In the genomic region with DNA sequence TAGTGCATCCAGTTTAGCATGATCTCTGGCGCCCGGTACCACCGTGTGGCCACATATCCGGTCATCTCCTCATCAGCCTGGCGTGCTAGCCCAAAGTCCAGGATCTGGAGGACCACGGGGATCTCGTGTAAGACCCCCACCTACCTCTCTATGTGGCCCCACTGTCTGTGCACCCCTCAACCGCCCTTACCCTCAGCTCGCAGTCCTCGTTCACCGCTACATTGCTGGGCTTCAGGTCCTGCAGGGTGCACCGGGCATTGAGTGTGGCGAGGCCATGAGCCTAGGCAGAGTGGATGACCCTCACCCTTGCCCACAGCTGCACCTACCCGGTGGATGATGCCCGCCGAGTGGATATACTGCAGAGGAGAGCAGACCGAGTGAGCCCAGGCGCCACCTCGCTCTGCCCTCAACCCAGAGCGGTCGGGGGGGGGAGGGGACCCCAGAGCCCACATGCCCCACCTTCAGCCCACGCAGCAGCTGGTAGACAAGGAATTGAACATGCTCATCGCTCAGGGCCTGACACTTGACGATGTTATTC, we compare ENCODE assay signal across 9 mouse cellular contexts. TPM values are rescaled to one million over a fixed set of nuclear protein-coding genes. Genes with fewer than 3 reads are reported as not detected.
DNase-seq lines count a peak whose midpoint lies in the region; ATAC-seq and TF ChIP-seq lines count a peak whose summit lies in the region.
"Had no signal": no experiment of that assay in that cellular context is flagged by ENCODE, and none has a peak within 500 bp of the region (broad histone marks: within the 10 kb centered on the region; RNA-seq: fewer than 3 reads in every experiment).

No protein-coding gene starts in this region.

- intact Hi-C loops in heart, postnatal 25 days (cut with DNase I): no loop called here

- WGBS in heart, embryonic 13.5 days: 57% methylated on average over 24 of the region's 24 CpGs
- WGBS in forebrain, embryonic 16.5 days: 80% methylated on average over 24 of the region's 24 CpGs
- WGBS in midbrain, embryonic 11.5 days: 81% methylated on average over 24 of the region's 24 CpGs

- no peak for ATAC-seq in heart, embryonic 13.5 days (ENCODE audit: extremely low read depth, insufficient number of reproducible peaks, low FRiP score, low TSS enrichment)
- no peak for ATAC-seq in forebrain, embryonic 16.5 days
- no peak for ATAC-seq in midbrain, embryonic 11.5 days (ENCODE audit: low FRiP score)
- ATAC-seq in monocyte, adult 5-6 weeks (replicated peaks; ENCODE audit: insufficient number of reproducible peaks, low FRiP score, low TSS enrichment, poor library complexity, severe bottlenecking): no peak

- peaks cover 98% of the 10 kb centered on the region for H3K27me3 ChIP-seq in heart, embryonic 13.5 days (replicated peaks)
- H3K27me3 ChIP-seq in forebrain, embryonic 16.5 days (replicated peaks; ENCODE audit: control insufficient read depth, insufficient read depth, low read length): no peaks in the 10 kb centered on the region; the same call in 1 of the 2 replicates
- peaks cover 8% of the 10 kb centered on the region; the same call in 1 of the 2 replicates for H3K27me3 ChIP-seq in midbrain, embryonic 11.5 days (ENCODE audit: control insufficient read depth, insufficient read depth, low read length)

- H3K4me2 ChIP-seq in heart, embryonic 13.5 days: peak overlapping the region; percentile 67
- peak overlapping the region; percentile 85 for H3K4me2 ChIP-seq in forebrain, embryonic 16.5 days (ENCODE audit: low read length)
- peak overlapping the region; percentile 81; the same call in 1 of the 2 replicates for H3K4me2 ChIP-seq in midbrain, embryonic 11.5 days

- no peaks in the 10 kb centered on the region for H3K36me3 ChIP-seq in heart, embryonic 13.5 days
- peaks cover 4% of the 10 kb centered on the region; the same call in 1 of the 2 replicates for H3K36me3 ChIP-seq in ES-E14 (ENCODE audit: control insufficient read depth, insufficient read depth, low read length, poor library complexity, severe bottlenecking)
- H3K36me3 ChIP-seq in forebrain, embryonic 16.5 days (ENCODE audit: control insufficient read depth, insufficient read depth): peaks cover 3% of the 10 kb centered on the region; the same call in 1 of the 2 replicates
- H3K36me3 ChIP-seq in midbrain, embryonic 11.5 days (ENCODE audit: control insufficient read depth, insufficient read depth, low read length): peaks cover 10% of the 10 kb centered on the region

- peak overlapping the region; percentile 39; the same call in 1 of the 2 replicates for H3K4me3 ChIP-seq in heart, embryonic 13.5 days
- peak overlapping the region; percentile 45 to 65; a peak in 2 of 4 replicates for H3K4me3 ChIP-seq in ES-E14 (ENCODE audit: insufficient read depth in 1 of 2, low read depth in 1 of 2, low read length in 2 of 2, poor library complexity in 1 of 2, severe bottlenecking in 1 of 2)
- H3K4me3 ChIP-seq in forebrain, embryonic 16.5 days (replicated peaks; ENCODE audit: low read length): peak overlapping the region; percentile 87
- H3K4me3 ChIP-seq in midbrain, embryonic 11.5 days (ENCODE audit: low read depth, low read length): no peak overlapping the region

- no peaks in the 10 kb centered on the region for H3K9me3 ChIP-seq in heart, embryonic 13.5 days
- H3K9me3 ChIP-seq in ES-E14 (ENCODE audit: control insufficient read depth, insufficient read depth, low read depth, low read length): no peaks in the 10 kb centered on the region
- no peaks in the 10 kb centered on the region for H3K9me3 ChIP-seq in forebrain, embryonic 16.5 days (ENCODE audit: control insufficient read depth, low read length)
- H3K9me3 ChIP-seq in midbrain, embryonic 11.5 days (ENCODE audit: control insufficient read depth, low read length): no peaks in the 10 kb centered on the region

- H3K4me1 ChIP-seq in heart, embryonic 13.5 days: peaks cover 41% of the 10 kb centered on the region
- peaks cover 0 to 32% of the 10 kb centered on the region in 2 experiments; a peak in 3 of 4 replicates for H3K4me1 ChIP-seq in ES-E14 (ENCODE audit: control insufficient read depth in 2 of 2, insufficient read depth in 2 of 2, low read length in 2 of 2, poor library complexity in 1 of 2)
- H3K4me1 ChIP-seq in forebrain, embryonic 16.5 days (replicated peaks; ENCODE audit: control insufficient read depth, insufficient read depth, low read length): peaks cover 34% of the 10 kb centered on the region
- peaks cover 38% of the 10 kb centered on the region for H3K4me1 ChIP-seq in midbrain, embryonic 11.5 days (ENCODE audit: control insufficient read depth, insufficient read depth, low read length)

- H3K27ac ChIP-seq in heart, embryonic 13.5 days (replicated peaks): no peak overlapping the region
- H3K27ac ChIP-seq in ES-E14 (ENCODE audit: insufficient read depth, low read depth, low read length, poor library complexity, severe bottlenecking): no peak overlapping the region
- no peak overlapping the region for H3K27ac ChIP-seq in forebrain, embryonic 16.5 days (ENCODE audit: low read length)
- H3K27ac ChIP-seq in midbrain, embryonic 11.5 days (ENCODE audit: low read depth, low read length): no peak overlapping the region

- in situ Hi-C loops in ES-E14 (cut with MboI; ENCODE audit: low sequenced_read_pairs in 2 of 2, unreplicated experiment in 2 of 2): no loop called here

- DNase-seq in heart, postnatal 25 days (ENCODE audit: low spot score): no peak
- no peak for DNase-seq in ES-E14 (ENCODE audit: low read depth, low spot score)
- no peak for DNase-seq in midbrain, embryonic 11.5 days (ENCODE audit: low spot score, missing footprints)
- no peak for DNase-seq in adrenal gland, adult (ENCODE audit: inconsistent age in 2 of 2, low spot score in 1 of 2)
- no peak for DNase-seq in adrenal gland, postnatal 14 days

- no peak overlapping the region for H3K9ac ChIP-seq in heart, embryonic 13.5 days
- H3K9ac ChIP-seq in ES-E14 (ENCODE audit: insufficient read depth, low read depth, low read length, poor library complexity, severe bottlenecking): peak overlapping the region; percentile 27; the same call in 1 of the 2 replicates
- H3K9ac ChIP-seq in forebrain, embryonic 16.5 days (replicated peaks; ENCODE audit: low read depth, low read length): no peak overlapping the region
- no peak overlapping the region for H3K9ac ChIP-seq in midbrain, embryonic 11.5 days (ENCODE audit: low read length)

TF ChIP-seq in ES-E14, 5 proteins besides CTCF, POLR2A, EP300 and RAD21:
- TF ChIP-seq ZC3H11A (IDR thresholded peaks at IDR 0.05; ENCODE audit: borderline replicate concordance, low read depth, low read length): no peak
- no peak for TF ChIP-seq ZNF384 (IDR thresholded peaks at IDR 0.05; ENCODE audit: low read depth, low read length)
- no peak for TF ChIP-seq HCFC1 (IDR thresholded peaks at IDR 0.05; ENCODE audit: borderline replicate concordance, insufficient read depth, low read length)
- TF ChIP-seq CHD2 (IDR thresholded peaks at IDR 0.05; ENCODE audit: low read depth, low read length): no peak
- no peak for TF ChIP-seq MAFK (IDR thresholded peaks at IDR 0.05; ENCODE audit: insufficient read depth, low read depth, low read length)

RNA-seq across cellular contexts. Expression of a gene that starts 3.5 kb away (rescaled TPM):
- polyA plus RNA-seq in heart, embryonic 13.5 days (2015; fragmentation: Nextera tagmentation; extraction: Ambion mirVana): 3.8 and 4.0 TPM in 2 replicates
- total RNA-seq in heart, postnatal 25 days (2021): 1 to 10 TPM; 1.4 to 2.1 TPM
- total RNA-seq in ES-E14 (2012; rRNA removed): 6.6 and 12.7 TPM in 2 replicates
- 39.1 and 46.8 TPM in 2 replicates for polyA plus RNA-seq in forebrain, embryonic 16.5 days (2015; fragmentation: Nextera tagmentation; extraction: Ambion mirVana)
- polyA plus RNA-seq in midbrain, embryonic 11.5 days (2014; fragmentation: Nextera tagmentation; extraction: Ambion mirVana): 34.9 and 40.6 TPM in 2 replicates
- total RNA-seq in monocyte, adult 5-6 weeks (2017): 4.5 to 6.6 TPM (median 4.6 TPM) in 3 replicates
- 5.3 and 6.4 TPM in 2 replicates for total RNA-seq in adrenal gland, postnatal 14 days (2021)

RNA-seq across cellular contexts. Expression of a gene that starts 5.4 kb away (rescaled TPM):
- polyA plus RNA-seq in heart, embryonic 13.5 days (2015; fragmentation: Nextera tagmentation; extraction: Ambion mirVana): 19.0 and 20.4 TPM in 2 replicates
- total RNA-seq in heart, postnatal 25 days (2021): 10 to 100 TPM; 20.1 to 22.3 TPM
- total RNA-seq in ES-E14 (2012; rRNA removed): 8.1 and 10.6 TPM in 2 replicates
- polyA plus RNA-seq in forebrain, embryonic 16.5 days (2015; fragmentation: Nextera tagmentation; extraction: Ambion mirVana): 4.1 and 5.7 TPM in 2 replicates
- polyA plus RNA-seq in midbrain, embryonic 11.5 days (2014; fragmentation: Nextera tagmentation; extraction: Ambion mirVana): 21.3 and 27.0 TPM in 2 replicates
- total RNA-seq in monocyte, adult 5-6 weeks (2017): 0.39 to 5.8 TPM (median 3.7 TPM) in 3 replicates
- 8.6 and 9.6 TPM in 2 replicates for total RNA-seq in adrenal gland, postnatal 14 days (2021)
- total RNA-seq: common myeloid progenitor, adult 5-6 weeks had no signal

RNA-seq across cellular contexts. Expression of a gene that starts 17.4 kb away (rescaled TPM):
- 14.0 and 15.0 TPM in 2 replicates for polyA plus RNA-seq in heart, embryonic 13.5 days (2015; fragmentation: Nextera tagmentation; extraction: Ambion mirVana)
- total RNA-seq in heart, postnatal 25 days (2021): 1 to 10 TPM; 7.4 to 8.3 TPM
- total RNA-seq in ES-E14 (2012; rRNA removed): 7.4 and 11.4 TPM in 2 replicates
- 39.5 and 46.0 TPM in 2 replicates for polyA plus RNA-seq in forebrain, embryonic 16.5 days (2015; fragmentation: Nextera tagmentation; extraction: Ambion mirVana)
- polyA plus RNA-seq in midbrain, embryonic 11.5 days (2014; fragmentation: Nextera tagmentation; extraction: Ambion mirVana): 11.6 and 13.6 TPM in 2 replicates
- 19.4 to 24.3 TPM (median 20.6 TPM) in 3 replicates for total RNA-seq in monocyte, adult 5-6 weeks (2017)
- 11.9 and 13.2 TPM in 2 replicates for total RNA-seq in adrenal gland, postnatal 14 days (2021)

RNA-seq across cellular contexts. Expression of a gene that starts 23.0 kb away (rescaled TPM):
- 8.9 and 10.7 TPM in 2 replicates for polyA plus RNA-seq in heart, embryonic 13.5 days (2015; fragmentation: Nextera tagmentation; extraction: Ambion mirVana)
- total RNA-seq in heart, postnatal 25 days (2021): 1 to 10 TPM; 8.8 to 9.4 TPM
- 37.3 and 45.0 TPM in 2 replicates for total RNA-seq in ES-E14 (2012; rRNA removed)
- 16.8 and 22.1 TPM in 2 replicates for polyA plus RNA-seq in forebrain, embryonic 16.5 days (2015; fragmentation: Nextera tagmentation; extraction: Ambion mirVana)
- 14.9 and 16.8 TPM in 2 replicates for polyA plus RNA-seq in midbrain, embryonic 11.5 days (2014; fragmentation: Nextera tagmentation; extraction: Ambion mirVana)
- total RNA-seq in monocyte, adult 5-6 weeks (2017): 11.0 to 27.3 TPM (median 26.4 TPM) in 3 replicates
- 13.3 and 15.7 TPM in 2 replicates for total RNA-seq in adrenal gland, postnatal 14 days (2021)

RNA-seq across cellular contexts. Expression of a gene that starts 34.7 kb away (rescaled TPM):
- 84.6 and 99.0 TPM in 2 replicates for polyA plus RNA-seq in heart, embryonic 13.5 days (2015; fragmentation: Nextera tagmentation; extraction: Ambion mirVana)
- 10 to 100 TPM; 81.5 to 86.1 TPM for total RNA-seq in heart, postnatal 25 days (2021)
- 116 and 178 TPM in 2 replicates for total RNA-seq in ES-E14 (2012; rRNA removed)
- polyA plus RNA-seq in forebrain, embryonic 16.5 days (2015; fragmentation: Nextera tagmentation; extraction: Ambion mirVana): 112 and 126 TPM in 2 replicates
- 97.5 and 115 TPM in 2 replicates for polyA plus RNA-seq in midbrain, embryonic 11.5 days (2014; fragmentation: Nextera tagmentation; extraction: Ambion mirVana)
- total RNA-seq in monocyte, adult 5-6 weeks (2017): 145 to 153 TPM (median 153 TPM) in 3 replicates
- total RNA-seq in adrenal gland, postnatal 14 days (2021): 83.2 and 110 TPM in 2 replicates
